Mouse (Mus musculus) megakaryocyte, adult 5-6 weeks (primary cell): Measurements from ENCODE around the gene Plekha6. TPM values are rescaled to one million over a fixed set of nuclear protein-coding genes. Genes with fewer than 3 reads are reported as not detected.

Experiments used
- ATAC-seq: 2 replicates; pipeline ENCODE4 v1.8.0; 2016; ENCODE audit warnings: mild to moderate bottlenecking, inconsistent platforms; ENCODE audit not compliant: poor library complexity, severe bottlenecking
- total RNA-seq, 2 experiments: library from RNA; stranded (forward) in 1 of 2; stranded (reverse) in 1 of 2; fragments of 153-499, 151-499 nt in 1 of 2; fragments of 221-1000, 200-1000 nt in 1 of 2; gene quantifications; 2 replicates each; pipeline versions ENCODE4 v1.2.3 to v1.2.4; 2015 to 2017

Gene Plekha6
- total RNA-seq, 2 experiments from 2014 or later = 0.11 to 0.15 TPM

DNA sequence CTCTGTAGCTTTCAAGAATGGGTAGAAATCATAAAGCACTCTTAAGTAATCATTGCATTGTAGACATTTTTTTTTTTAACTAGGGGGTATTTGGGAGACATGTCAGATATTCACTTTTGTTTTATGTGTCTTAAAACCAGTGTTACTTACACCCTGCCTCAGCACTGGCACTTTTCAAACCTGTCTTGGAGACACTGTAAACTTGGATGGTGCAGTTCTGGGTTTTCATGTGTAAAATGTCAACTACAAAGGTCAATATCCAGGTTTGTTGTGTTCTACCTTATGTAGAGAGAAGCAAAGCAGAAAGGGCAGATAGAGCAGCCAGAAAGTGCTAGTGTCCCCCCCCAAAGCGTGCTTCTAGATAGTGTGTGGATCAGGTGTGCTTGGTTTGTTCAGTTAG lies 25.6 kb upstream of the Plekha6 start:
- ATAC-seq = no peak

DNA sequence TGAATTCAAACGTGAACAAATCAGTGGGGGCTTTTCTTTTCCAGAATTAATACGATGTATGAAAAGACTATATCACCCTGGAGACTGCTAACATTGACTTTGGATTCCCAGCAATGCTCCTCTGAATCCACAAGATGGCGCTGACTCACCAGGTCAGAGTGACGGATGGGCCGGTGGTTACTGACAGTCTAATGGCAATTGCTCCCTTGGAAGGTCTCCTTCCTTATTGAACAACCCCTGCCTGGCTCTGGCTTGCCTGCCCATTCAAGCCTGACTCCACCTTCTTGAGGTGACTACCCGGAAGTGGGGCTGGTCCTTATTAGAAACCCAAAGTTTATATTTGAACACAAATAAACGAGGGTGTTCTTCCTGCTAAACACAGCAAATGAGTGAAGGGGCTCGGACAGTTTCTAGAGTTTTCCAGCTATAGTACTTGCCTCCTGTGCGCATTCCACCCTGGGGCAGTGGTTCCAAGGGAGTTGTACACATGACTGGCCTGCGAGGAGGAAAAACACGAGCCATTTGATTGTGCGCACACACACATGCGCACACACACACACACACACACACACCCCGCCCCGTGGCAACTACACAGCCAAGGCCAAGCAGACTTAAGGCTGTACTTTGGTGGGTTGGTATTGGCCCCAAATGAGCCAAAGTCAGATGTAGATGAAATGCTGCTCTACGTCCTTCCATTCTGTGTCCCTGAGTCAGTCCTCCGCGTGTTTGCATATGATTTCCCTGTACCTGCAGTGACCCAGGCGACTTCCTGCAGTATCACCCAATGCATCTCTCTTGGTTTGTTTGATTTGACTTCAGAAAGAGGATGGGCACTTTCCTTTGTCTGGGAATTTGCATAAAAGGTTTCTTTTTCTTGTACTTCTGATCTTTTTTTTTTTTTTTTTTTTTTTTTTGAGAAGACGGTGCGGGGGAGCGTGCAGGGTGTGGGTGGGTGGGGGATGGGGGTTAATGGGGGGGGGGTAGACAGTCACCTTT lies 17.7 kb upstream of the Plekha6 start:
- peak; percentile 96 for ATAC-seq

DNA sequence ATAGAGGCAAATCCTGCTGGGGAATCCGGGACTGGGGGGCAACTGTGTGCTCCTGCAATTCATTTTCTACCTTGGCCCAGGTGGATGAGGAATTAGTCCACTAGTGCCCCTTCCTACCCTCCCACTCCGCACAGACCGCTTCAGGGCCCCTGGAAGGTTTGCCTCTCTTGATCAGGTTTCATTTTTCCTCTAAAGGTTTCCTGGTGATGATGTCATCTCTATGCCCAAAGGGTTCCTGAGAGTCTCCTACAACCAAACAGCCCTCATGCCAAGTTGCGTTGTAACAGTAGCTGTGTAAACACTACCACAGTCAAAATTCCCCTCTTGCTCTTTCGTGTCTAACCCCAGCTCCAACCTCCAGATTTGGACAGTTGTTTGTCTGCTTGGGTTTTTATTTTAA lies 16.7 kb upstream of the Plekha6 start:
- no peak for ATAC-seq

DNA sequence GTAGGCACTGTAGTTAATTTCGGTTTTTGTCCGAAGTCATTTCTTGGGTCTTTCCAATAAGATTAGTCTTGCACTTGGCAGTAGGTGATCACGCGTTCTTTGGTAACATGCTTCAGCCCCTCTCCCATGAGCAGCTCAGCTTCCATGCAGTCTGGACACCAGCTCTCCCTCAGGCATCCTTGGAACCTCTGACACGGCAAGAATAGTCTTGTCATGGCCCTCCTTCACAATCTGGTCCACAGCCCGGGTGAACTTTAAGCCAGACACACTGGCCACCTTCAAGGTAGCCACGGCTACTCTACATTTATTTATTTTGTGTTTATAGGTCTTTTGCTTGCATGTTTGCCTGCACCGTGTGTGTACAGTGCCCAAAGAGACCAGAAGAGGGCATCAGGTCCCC lies 15.9 kb upstream of the Plekha6 start:
- no peak for ATAC-seq

DNA sequence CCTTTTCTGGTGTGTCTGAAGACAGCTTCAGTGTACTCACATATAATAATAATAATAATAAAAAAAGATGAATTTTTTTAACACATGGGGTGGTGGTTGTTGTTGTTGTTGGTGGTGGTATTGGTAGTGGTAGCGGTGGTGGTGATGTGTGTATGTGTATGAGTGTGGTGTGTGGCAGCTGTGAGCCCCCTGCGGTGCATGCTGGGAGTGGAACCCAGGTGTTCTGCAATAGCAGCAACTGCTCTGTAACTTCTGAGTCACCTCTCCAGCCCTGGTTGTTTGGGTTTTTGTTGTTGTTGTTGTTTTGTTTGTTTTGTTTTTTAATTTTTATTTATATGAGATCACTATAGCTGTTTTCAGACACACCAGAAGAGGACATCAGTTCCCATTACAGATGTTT lies 13.5 kb upstream of the Plekha6 start:
- ATAC-seq = no peak

DNA sequence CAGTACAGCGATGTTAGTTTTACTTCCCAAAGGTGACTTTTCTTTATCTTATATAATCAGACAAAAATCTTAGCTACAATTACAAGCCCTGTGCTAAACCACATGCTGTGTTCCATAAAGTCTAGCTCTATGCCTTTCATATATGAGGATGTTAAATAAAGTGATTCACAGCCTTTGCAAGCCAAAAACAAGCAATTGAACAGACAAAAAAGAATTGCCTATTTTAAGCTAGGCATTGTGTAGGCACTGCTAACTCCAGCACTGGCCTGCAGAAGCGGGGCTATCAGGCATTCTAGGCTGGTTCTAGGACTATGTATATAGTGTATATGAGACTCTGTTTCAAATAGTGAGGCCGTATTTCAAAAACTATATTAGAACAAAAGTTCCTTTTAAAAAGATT lies 11.8 kb upstream of the Plekha6 start:
- ATAC-seq = no peak

DNA sequence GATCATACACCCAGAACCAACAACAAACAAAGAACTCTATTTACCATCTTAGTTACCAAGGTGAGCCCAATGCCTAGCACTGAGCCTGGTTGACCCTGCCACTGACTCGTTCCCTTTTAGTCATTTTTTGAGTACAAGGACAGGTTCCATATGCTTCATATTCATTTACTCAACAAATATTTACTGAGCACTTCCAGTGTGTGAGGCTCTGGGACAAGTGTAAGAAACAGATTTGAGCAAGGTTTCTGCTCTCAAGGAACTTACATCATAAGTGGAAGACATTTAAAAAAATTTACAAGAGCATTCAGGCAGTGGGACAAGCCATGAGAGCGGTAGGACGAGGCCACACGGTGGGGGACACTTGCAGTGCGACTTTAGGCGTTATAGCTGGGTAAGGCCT lies 8.7 kb upstream of the Plekha6 start:
- no peak for ATAC-seq

DNA sequence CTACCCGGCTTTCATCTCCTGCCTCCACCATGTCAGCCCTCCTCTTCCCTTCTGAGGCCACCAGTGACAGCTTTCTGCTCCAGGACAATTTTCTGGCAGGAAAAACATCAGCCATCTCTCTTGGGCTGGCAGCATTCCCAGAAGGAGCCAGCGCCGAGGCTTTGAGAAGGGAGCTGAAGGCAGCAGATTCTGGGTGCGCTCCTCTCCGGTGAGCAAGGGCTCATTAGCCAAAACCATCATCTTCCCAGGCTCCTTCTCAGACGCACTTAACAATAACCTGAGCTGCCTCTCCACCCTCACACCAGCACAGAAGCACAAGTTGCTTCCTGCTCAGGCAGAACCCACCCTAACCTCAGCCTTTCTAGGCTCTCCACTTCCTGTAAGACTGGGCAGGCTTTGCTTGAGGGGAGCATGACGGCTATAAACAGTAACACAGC lies 4.9 kb upstream of the Plekha6 start:
- ATAC-seq = peak; percentile 72

DNA sequence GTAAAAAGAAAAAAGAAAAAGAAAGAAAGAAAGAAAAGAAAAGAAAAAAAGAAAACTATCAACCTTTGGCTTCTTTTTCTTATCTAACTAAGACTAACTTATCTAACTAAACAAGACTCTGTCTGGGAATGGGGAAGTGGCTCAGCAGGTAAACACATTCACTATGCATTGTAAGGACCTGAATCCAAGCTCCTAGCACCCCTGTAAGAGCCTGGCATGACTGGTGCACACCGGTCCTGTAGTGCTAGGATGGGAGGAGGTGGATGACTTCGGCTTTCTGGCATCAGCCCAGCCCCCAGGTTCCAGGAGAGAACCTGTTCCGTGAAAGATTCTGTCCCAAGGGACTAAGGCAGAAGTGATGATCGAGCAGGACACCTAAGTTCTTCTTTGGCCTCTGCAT lies 2.5 kb upstream of the Plekha6 start:
- ATAC-seq = no peak

DNA sequence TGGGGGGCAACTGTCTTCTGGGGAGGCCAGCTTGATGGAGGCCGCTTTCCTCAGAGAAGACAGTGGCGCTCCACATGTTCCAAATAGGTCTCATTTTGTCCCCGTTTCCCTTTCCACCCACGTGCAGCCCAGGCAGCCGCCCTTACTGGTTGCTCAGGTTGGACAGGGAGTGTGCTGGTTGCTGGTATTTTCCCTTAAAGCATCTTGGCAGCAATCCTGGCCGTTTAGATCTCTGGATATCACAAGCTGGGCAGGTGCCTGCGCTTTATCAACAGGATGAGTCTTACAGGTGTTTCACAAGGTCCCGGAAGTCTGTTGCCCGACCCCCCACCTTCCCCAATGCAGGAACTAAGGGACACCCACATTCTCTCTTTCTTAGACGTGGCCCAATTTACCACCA lies 2.0 kb upstream of the Plekha6 start:
- ATAC-seq = no peak

DNA sequence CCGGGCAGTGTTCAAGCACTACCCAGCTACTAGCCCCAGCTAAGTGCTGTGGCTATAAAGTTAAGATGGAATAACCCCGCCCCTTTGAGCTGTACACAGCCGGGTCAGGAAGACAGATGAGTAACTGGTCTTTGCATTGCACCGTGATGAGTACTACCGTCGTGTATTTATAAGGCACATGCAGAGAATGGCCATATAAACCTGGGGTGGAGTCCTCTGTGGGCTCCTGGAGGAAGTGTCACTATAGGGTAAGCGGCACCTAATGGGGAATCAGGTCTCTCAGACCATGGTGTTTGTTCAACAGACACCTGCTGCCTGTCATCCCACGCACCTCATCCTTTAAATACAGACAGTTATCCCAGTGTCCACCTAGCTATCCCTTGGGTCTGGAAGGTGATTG lies 1.0 kb upstream of the Plekha6 start:
- ATAC-seq = no peak

DNA sequence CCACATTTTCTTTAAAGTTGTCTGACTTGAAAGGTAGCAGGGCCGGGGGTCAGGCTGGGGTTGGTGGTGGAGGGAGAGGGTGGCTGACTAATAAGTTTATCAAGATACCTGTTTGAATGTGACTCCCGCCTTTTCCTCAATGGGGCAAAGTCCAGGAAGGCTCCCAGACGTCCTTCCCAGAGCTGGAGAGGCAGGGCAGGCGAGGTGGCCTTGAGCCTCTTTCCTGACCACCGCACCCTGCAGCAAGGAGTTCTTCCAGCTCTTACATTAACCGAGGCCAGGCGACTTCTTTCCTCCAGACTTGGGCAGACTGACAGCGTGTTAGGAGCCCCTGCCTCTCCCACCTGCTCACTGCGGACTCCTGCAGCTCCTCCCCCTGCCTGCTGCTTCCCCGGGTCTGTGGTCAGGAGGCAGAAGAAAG lies 591 bp downstream of the Plekha6 start:
- no peak for ATAC-seq

DNA sequence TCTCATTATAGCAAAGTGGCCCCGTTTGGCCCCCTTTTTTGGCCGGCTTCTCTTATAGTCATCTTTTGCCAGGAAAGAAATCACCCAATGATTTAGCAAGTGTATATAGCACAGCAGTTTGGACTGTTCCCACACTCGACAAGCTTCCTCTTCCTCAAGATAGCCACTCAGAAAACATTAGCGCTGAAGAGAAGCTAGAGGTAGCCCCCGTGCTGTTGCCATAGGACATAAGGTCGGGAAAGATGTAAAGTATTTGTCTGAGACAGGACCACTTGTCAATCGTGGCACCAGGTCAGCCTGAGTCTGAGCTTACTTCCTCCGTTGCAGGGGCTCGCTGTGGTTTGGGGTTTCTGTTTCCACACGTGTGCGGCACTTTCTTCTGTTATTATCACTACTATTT lies 1.1 kb downstream of the Plekha6 start:
- peak; percentile 30 for ATAC-seq

DNA sequence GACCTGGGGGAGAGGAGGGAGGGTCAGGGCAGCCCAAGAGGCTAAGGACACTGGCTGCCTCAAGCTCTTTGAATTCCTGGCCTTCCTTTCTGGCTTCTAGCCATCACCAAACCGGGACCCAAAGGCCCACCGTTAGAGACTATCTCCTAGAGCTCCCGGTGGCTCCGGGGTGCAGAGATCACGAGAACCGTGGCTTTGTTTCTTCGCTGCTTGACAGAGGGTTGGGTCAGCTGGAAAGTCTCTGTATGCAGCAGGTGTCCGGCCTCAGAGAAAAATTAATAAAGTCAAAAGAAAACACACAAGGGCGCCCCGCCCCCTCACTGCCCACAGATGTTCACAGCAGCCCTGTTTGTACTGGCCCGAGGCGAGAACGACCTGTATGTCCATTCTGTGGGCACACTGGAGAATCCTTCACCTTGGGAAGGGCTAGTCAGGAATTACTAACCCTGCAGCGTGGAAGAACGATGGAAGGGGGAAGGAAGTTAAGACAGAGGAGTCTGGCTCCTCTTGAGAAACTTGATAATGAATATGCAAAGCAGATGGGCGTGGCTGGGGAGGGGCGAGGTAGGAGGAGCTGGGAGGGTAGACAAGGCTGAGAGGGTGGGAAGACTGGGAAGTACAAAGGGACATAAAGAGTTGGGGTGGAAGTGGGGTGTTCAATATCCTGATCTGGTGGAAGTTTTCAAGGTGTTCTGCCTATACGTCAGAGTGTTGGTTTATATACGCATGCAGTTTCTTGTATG lies 4.5 kb downstream of the Plekha6 start:
- no peak for ATAC-seq

DNA sequence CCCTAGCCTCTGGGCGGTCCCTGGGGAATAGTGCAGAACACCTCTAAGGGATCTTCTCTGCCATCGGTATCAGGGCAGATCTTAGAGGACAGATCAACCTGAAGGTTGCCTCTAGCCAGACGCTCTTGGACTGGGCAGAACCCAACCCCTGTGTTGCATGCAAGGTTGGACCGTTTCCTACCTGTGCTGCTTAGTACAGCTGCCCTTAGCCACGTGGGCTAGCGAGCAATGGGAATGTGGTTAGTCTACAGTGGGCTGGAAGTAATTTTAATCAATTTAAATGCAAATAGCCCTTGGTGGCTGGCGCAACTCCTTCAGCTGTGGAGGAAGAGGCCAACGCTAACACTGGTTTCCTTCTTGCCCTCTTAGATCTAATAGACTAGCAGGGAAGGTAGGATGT lies 6.2 kb downstream of the Plekha6 start:
- ATAC-seq = no peak

DNA sequence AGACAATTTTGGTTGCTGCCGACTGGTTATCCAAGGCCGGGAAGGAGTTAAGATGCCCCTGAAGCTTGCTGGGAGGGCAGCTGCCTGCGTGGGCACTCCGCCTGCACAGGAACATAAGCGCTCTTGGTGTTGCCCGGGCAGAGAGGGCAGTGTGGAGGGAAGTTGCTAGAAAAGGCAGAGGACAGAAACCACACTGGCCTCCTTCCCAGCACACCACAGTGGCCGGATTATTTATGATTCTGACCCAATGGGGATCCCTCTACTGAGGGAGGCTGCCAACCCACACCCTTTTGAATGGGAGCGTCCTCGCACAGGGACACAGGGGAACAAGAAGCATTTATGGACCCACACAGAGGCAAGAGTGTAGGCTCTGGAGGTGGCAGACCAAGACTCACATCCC lies 7.3 kb downstream of the Plekha6 start:
- peak; percentile 15; the same call in 1 of the 2 replicates for ATAC-seq

DNA sequence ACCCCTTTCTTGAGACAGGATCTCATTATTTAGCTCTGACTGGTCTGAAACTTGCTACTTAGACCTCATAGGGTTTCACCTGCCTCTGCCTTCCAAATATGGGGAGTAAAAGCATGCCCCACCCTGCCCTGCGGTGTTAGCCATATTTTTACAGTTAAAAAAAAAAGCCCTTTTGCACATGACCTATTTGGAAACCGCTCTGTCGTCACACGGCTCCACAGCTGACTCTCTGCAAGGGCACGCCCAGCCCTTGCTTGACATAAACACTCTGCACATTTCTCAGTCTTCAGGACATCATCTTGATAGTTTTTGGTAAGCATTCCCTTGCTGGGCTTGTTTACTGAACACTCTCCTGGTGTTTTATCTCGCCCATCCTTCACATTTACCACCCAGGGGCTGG lies 11.1 kb downstream of the Plekha6 start:
- ATAC-seq = peak; percentile 53

DNA sequence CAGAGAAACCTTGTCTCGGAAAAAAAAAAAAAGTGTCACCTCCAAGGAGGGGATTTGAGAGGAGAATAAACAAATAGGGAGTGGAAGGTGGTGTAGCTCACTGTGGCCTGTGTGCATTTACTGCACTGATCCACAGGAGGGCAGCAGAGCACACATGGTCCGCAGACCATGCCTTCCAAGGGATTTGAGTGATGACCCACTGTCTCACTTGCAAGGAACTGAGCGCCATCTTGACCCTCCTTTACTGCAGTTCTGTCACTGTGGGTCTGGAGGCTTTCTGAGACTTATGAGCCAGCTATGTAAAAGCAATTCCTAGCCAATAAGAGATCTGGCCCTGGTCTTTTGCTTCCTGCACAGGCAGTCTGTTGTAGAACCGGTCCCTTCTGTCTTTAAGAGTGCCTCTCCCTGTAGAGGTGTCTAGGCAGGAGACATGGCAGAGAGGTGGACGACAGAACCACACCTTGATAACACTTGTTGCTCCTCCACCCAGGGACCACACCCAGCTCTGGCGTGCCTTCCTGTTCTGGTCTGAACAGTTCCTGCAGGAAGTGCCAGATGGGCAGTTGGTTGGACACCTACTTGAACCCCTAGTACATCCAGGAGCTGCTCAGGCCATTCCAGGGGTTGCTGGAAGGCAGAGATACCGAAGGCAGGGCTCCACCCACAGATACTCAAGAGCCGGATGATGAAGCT lies 13.6 kb downstream of the Plekha6 start:
- peak; percentile 90 for ATAC-seq

DNA sequence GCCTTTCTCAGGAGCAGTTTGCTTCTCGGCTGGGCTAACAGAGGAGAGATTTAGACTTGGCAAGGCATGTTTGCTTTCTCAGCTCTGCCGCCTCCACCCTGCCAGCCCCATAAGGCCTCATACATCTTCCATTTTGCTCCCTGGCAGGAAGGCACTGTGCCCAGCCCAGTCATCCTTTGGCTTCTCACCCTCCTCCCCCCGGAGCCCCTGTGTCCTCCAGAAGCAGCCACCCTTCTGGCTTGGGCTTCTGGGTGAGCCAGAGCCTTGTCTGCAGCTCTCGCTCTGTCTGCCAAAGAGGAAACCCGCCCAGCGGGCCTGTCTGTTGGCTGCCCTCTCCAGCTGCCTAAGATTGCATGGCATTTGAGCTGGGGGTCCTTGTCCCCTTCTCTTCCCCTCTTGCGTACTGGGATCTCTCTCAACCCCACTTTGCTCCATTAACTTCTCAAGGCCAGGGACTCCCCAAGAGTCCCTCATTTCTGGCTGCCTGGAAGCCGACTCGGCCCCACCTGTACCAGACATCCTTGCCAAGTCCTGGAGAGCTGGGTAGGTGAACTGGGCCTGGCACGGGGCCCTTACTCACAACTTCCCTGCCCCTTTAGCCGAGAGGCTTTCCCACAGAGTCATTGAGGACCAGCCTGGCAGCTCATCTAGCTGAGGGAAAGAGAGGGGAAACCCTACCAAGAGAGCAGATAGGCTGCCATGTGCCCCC lies 14.9 kb downstream of the Plekha6 start:
- no peak for ATAC-seq
